Mouse (Mus musculus) bone marrow, adult 2 months (tissue): Measurements from ENCODE around the gene Rasl10b. TPM values are rescaled to one million over a fixed set of nuclear protein-coding genes. Genes with fewer than 3 reads are reported as not detected.

Experiments
- H3K27ac ChIP-seq: fragments of 200-500 bp; 2 replicates; pipeline ENCODE4 v1.5.1; 2012; ENCODE audit warnings: low read depth, mild to moderate bottlenecking, control low read depth, inconsistent platforms, low read length; ENCODE audit not compliant: control insufficient read depth, poor library complexity, insufficient read depth
- H3K4me1 ChIP-seq: fragments of 200-500 bp; 2 replicates; pipeline ENCODE4 v1.6.1; 2011; ENCODE audit warnings: low read length; ENCODE audit not compliant: control insufficient read depth, insufficient read depth
- H3K4me3 ChIP-seq: fragments of 200-500 bp; replicated peaks from 2 replicates; pipeline ENCODE3; 2011; ENCODE audit warnings: mild to moderate bottlenecking, low read depth, low read length, control low read depth; ENCODE audit not compliant: control insufficient read depth
- CTCF ChIP-seq: fragments of 200-500 bp; IDR thresholded peaks from 2 replicates; pipeline ENCODE4 v1.5.1; 2011; ENCODE audit warnings: low read length, control low read depth; ENCODE audit not compliant: control insufficient read depth, insufficient read depth
- POLR2A ChIP-seq: fragments of 200-500 bp; IDR thresholded peaks from 2 replicates; pipeline ENCODE4 v1.6.1; 2011; ENCODE audit warnings: low read depth, mild to moderate bottlenecking, control low read depth, low read length, borderline replicate concordance; ENCODE audit not compliant: control insufficient read depth
- WGBS: fragments of 180-500 bp; shearing (Covaris S2); methylation state at CpG from one replicate; pipeline ENCODE4 v1.1.7; 2018; 5-methylcytosine and 5-hydroxymethylcytosine counted together
- polyA plus RNA-seq: library from polyadenylated mRNA; stranded (reverse); fragments of >200 nt; gene quantifications from 2 replicates; pipeline ENCODE4 v1.2.4, GENCODE M21; 2011; ENCODE audit warnings: low replicate concordance; ENCODE audit not compliant: missing spikeins, insufficient read depth, insufficient read length

Rasl10b gene
- 0.32 and 1.1 TPM in 2 replicates for polyA plus RNA-seq

- Histone ChIP-seq H3K27ac (no peak within 1 kb of the TSS), H3K4me1 (no peaks in the 10 kb centered on the region), H3K4me3 (no peak within 1 kb of the TSS)
- TF ChIP-seq CTCF (no peak), POLR2A (no peak)
- WGBS = 6% methylated on average over 40 of the region's 44 CpGs
Observed at GRCm38 (mm10) chr11:83409087-83409754, at the start of gene Rasl10b. Gene Rasl10b, plus strand, starts transcription at chr11:83409137.

GRCm38 (mm10) chr11:83364656-83365055 is 44.3 kb upstream of the Rasl10b start:
- no peak overlapping the region for H3K27ac ChIP-seq
- no peaks in the 10 kb centered on the region for H3K4me1 ChIP-seq
- TF ChIP-seq POLR2A (no peak), CTCF (no peak)
- no peak overlapping the region for H3K4me3 ChIP-seq
- 90% methylated on average over 6 of the region's 6 CpGs for WGBS

DNA sequence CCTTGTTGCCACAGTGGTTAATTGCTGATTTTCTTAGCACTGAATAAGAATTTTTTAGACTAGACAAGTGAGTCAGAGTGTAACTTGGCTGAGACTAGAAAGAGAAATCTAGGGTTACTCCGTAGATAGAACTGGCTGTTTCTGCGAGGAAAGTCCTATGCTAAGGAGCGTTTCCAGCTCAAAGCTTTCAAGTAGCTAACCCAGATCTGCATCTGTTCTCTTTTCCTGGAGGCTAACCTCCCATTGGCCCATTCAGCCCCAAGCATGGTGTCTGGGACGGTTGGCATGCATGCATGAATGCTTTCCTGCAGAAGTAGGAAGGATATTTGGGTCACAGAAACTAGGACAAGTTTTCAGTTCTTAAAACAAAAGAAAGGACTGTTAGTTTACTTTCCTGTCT is 37.7 kb upstream of the Rasl10b start:
- TF ChIP-seq POLR2A (no peak), CTCF (no peak)
- H3K4me1 ChIP-seq = no peaks in the 10 kb centered on the region
- H3K27ac ChIP-seq = no peak overlapping the region
- no peak overlapping the region for H3K4me3 ChIP-seq
- WGBS = 82% methylated on average over 4 of the region's 4 CpGs

DNA sequence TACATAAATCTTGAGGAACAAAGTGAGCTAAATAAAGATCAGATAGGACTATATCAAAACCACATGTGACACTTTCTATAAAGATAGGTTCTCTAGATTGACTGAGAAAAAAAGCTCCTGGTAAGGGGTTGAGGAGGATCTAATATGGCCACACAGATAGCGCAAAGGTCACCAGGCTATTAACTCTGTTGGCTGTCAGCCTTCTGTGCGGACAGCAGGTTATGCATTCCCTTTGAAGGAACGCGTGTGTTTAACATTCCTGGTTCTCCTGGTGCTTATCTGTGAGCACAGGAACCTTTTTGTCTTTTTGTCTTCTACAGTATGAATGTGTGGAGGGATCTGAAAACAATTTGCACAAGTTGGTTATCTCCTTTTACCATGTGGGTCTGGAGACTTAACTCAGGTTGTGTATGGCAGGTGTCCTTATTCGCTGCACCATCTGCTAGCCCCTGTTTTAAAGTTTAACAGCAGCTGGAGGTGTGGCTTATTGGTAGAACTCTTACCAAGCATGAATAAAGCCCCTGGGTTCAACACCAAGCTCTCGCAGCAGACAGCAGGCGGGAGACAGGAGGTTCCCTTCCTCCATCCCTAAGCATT is 29.1 kb upstream of the Rasl10b start:
- H3K27ac ChIP-seq = no peak overlapping the region
- no peaks in the 10 kb centered on the region for H3K4me1 ChIP-seq
- WGBS = 79% methylated on average over 7 of the region's 7 CpGs
- TF ChIP-seq CTCF (no peak), POLR2A (no peak)
- no peak overlapping the region for H3K4me3 ChIP-seq

DNA sequence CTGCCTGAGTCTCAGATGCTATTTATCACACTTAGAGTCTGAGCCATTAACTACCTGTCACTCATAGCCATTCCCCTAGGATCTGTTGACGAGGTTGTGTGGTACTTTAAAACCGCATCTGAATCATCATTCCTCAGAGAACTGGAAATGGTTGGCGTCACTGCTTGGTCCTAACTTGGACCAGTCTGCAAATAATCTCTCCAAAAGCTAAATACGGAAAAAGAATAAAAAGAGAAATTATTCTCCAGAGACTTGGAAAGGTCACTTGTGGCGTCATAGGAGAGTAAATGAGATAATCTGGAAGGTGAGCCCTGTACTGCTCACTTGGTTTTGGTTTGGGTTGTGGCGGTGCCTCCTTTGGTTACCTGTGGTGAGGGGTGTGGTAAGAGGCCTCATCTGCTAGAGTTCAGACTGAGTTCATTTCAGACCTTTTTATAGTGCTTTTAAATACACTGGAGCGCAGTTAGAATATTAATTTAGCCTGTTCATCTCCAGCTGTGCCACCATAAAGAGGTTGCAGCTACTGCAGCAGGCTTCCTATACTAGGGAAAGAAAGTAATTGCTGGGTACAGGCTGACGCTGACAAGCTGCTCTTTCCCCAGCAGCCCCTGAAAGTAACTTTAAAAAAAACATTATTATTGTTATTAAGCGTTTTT is 25.9 kb upstream of the Rasl10b start:
- 91% methylated on average over 9 of the region's 9 CpGs for WGBS
- Histone ChIP-seq H3K27ac (no peak overlapping the region), H3K4me1 (no peaks in the 10 kb centered on the region), H3K4me3 (no peak overlapping the region)
- TF ChIP-seq CTCF = no peak
- no peak for TF ChIP-seq POLR2A

DNA sequence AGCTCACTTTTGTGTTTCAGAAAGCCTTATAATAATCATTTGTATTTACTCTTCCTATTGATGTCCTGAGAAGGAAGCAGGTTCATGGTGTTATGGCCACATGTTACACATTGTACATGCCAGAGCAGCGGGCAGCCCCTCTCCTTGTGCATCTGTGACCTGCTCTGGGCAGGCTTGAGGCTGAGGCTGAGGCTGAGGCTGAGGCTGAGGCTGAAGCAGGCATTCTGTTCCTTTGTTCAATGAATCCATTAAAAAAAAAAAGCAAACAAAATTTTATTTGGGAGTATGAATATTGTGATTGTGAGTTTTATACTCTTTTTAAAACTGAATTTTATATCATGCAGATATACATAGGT is 25.4 kb upstream of the Rasl10b start:
- H3K4me1 ChIP-seq = no peaks in the 10 kb centered on the region
- WGBS = 94% methylated on average over 1 of the region's 1 CpGs
- H3K27ac ChIP-seq = no peak overlapping the region
- H3K4me3 ChIP-seq = no peak overlapping the region
- no peak for TF ChIP-seq CTCF

DNA sequence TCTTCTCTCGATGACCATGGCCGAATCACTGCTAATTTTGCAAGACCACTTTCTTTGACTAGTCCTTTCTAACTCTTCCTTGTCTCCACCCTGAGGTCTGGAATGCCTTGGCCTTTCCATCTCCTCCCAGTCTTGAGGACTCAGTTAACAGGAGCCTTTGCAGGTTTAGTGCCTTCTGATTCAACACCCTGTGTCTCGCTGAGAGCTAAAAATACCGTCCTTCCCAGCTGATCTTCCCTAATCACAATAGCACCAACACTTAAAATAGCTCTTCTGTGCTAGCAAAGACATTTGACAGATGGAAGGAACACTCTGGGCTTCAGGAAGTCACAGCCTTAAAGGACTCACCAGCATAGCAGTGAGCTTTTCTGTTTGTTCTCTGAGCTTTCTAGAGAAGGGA is 15.9 kb upstream of the Rasl10b start:
- H3K4me3 ChIP-seq = no peak overlapping the region
- 87% methylated on average over 4 of the region's 4 CpGs for WGBS
- TF ChIP-seq POLR2A (no peak), CTCF (no peak)
- H3K4me1 ChIP-seq = peaks cover 2% of the 10 kb centered on the region
- H3K27ac ChIP-seq = no peak overlapping the region

GRCm38 (mm10) chr11:83394802-83395439 is 14.0 kb upstream of the Rasl10b start:
- Histone ChIP-seq H3K27ac (no peak overlapping the region), H3K4me1 (peaks cover 3% of the 10 kb centered on the region), H3K4me3 (no peak overlapping the region)
- no peak for TF ChIP-seq POLR2A
- no peak for TF ChIP-seq CTCF
- 77% methylated on average over 6 of the region's 6 CpGs for WGBS
